Mouse (Mus musculus) neural tube, embryonic 13.5 days (tissue): ENCODE data around the gene Nr1i3. TPM values are rescaled to one million over a fixed set of nuclear protein-coding genes. Genes with fewer than 3 reads are reported as not detected.

Experiments used
- ATAC-seq: fragments of 200-750 bp; cut with Nextera tagmentation; 2 replicates; pipeline ENCODE4 v1.8.0; 2017; ENCODE audit warnings: low read depth, mild to moderate bottlenecking, moderate TSS enrichment, moderate library complexity
- H3K27ac ChIP-seq: fragments of 300-500 bp; sonication (generic); replicated peaks from 2 replicates; pipeline ENCODE4 v1.5.1; 2015; ENCODE audit warnings: moderate library complexity, mild to moderate bottlenecking, inconsistent platforms
- H3K27me3 ChIP-seq: fragments of 300-500 bp; sonication (generic); 2 replicates; pipeline ENCODE4 v1.6.1; 2015; ENCODE audit warnings: mild to moderate bottlenecking, inconsistent platforms
- H3K36me3 ChIP-seq: fragments of 300-500 bp; sonication (generic); 2 replicates; pipeline ENCODE4 v1.6.1; 2015; ENCODE audit warnings: mild to moderate bottlenecking, inconsistent platforms
- H3K4me1 ChIP-seq: fragments of 300-500 bp; sonication (generic); replicated peaks from 2 replicates; pipeline ENCODE4 v1.6.1; 2015; ENCODE audit warnings: inconsistent platforms
- H3K4me2 ChIP-seq: fragments of 300-500 bp; sonication (generic); 2 replicates; pipeline ENCODE4 v1.6.1; 2015; ENCODE audit warnings: inconsistent platforms, mild to moderate bottlenecking, moderate library complexity
- H3K4me3 ChIP-seq: fragments of 300-500 bp; sonication (generic); 2 replicates; pipeline ENCODE4 v1.5.1; 2015; ENCODE audit warnings: mild to moderate bottlenecking, inconsistent platforms
- H3K9ac ChIP-seq: fragments of 300-500 bp; sonication (generic); 2 replicates; pipeline ENCODE4 v1.6.1; 2015; ENCODE audit warnings: moderate library complexity, mild to moderate bottlenecking, inconsistent platforms
- H3K9me3 ChIP-seq: fragments of 300-500 bp; sonication (generic); 2 replicates; pipeline ENCODE4 v1.6.1; 2016; ENCODE audit warnings: inconsistent platforms
- WGBS: fragments of 180-500 bp; shearing (Covaris S2); methylation state at CpG from one replicate; pipeline ENCODE4 v1.1.7; 2015; 5-methylcytosine and 5-hydroxymethylcytosine counted together
- polyA plus RNA-seq: library from polyadenylated mRNA; unstranded; fragments of >200 nt; fragmentation: Nextera tagmentation; extraction: Ambion mirVana; gene quantifications from 2 replicates; pipeline ENCODE4 v1.2.1, GENCODE M21; 2015

The Nr1i3 gene
- polyA plus RNA-seq, 1 experiment from 2014 or later: 0.22 TPM

DNA sequence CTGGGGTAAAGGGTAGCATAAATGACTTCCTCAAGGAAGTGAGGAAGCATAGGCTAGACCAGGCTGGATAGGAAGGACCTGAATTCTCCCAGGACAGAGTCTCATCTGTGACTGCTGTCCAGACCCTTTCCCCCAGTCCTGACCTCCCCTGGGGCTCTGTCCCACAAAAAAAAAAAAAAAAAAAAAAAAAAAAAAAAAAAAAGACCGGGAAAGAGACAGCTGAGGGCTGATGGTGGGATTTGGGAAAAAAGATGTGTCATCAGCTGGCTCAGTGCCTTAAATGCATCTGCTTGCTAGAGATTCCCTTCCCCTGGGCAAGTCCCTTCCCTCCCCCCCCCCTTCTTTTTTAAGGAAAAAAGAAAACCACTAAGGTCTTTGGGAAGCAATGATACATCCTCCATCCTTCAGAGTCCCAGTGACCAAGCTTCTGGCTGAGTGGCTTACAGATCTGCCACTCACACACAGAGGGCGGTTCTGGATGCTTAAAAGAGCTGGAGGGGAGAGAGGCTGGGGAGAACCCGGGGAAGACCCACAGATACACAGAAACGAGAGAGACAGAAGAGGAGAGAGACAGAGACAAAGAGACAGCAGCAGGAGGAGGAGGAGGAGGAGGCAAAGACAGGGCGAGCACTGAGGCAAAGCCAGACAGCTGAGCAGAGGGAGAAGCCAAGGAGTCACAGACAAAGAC lies 36.3 kb downstream of the Nr1i3 start, which contains the start of gene Adamts4:
Adamts4 (plus strand) TSS at position 509 of the 688 bp plus-strand sequence.
- Histone ChIP-seq H3K27me3 (no peaks in the 10 kb centered on the region), H3K9me3 (no peaks in the 10 kb centered on the region), H3K4me1 (peaks cover 68% of the 10 kb centered on the region), H3K9ac (peak within 1 kb of the TSS; percentile 41), H3K36me3 (peaks cover 6% of the 10 kb centered on the region; the same call in 1 of the 2 replicates), H3K4me2 (peak within 1 kb of the TSS; percentile 53), H3K27ac (peak within 1 kb of the TSS; percentile 81), H3K4me3 (peak within 1 kb of the TSS; percentile 29)
- no peak for ATAC-seq
- WGBS: 17% methylated on average over 5 of the region's 5 CpGs

DNA sequence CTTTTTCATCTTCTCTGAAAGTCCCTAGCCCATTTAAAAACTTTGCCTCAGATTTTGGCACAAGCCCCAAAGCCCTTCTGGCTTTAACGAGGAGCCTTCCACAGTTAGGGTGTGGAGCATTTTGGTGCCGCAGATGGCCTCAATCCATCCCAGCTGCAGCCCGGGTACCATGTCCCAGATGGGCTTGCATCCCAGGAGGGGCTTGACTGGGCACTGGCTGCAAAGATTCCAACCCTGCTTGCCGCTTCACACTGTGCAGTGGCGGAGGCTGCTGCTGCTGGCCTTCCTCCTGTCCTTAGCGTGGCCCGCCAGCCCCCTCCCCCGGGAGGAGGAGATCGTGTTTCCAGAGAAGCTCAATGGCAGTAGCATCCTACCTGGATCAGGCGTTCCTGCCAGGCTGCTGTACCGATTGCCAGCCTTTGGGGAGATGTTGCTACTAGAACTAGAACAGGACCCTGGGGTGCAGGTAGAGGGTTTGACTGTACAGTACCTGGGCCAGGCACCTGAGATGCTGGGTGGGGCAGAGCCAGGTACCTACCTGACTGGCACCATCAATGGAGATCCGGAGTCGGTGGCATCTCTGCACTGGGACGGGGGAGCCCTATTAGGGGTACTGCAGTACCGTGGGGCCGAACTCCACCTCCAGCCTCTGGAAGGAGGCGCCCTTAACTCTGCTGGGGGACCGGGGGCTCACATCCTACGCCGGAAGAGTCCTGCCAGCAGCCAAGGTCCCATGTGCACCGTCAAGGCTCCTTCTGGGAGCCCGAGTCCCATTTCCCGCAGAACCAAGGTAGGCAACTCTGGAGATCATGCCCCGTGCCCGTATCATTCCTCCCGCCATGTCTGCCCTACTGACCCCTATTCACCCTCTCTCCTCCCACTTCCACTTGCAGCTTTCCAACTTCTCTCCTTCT lies 37.2 kb downstream of the Nr1i3 start, which contains the start of gene Ndufs2:
Ndufs2 (minus strand) TSS at position 709 of the 914 bp plus-strand sequence.
- H3K27ac ChIP-seq: peak within 1 kb of the TSS; percentile 77
- H3K36me3 ChIP-seq: no peaks in the 10 kb centered on the region
- peak within 1 kb of the TSS; percentile 29 for H3K4me3 ChIP-seq
- WGBS: 12% methylated on average over 26 of the region's 26 CpGs
- H3K9ac ChIP-seq: peak within 1 kb of the TSS; percentile 41
- ATAC-seq: peak; percentile 7; the same call in 1 of the 2 replicates
- H3K4me1 ChIP-seq: peaks cover 61% of the 10 kb centered on the region
- no peaks in the 10 kb centered on the region for H3K9me3 ChIP-seq
- peak within 1 kb of the TSS; percentile 53 for H3K4me2 ChIP-seq
- no peaks in the 10 kb centered on the region for H3K27me3 ChIP-seq

DNA sequence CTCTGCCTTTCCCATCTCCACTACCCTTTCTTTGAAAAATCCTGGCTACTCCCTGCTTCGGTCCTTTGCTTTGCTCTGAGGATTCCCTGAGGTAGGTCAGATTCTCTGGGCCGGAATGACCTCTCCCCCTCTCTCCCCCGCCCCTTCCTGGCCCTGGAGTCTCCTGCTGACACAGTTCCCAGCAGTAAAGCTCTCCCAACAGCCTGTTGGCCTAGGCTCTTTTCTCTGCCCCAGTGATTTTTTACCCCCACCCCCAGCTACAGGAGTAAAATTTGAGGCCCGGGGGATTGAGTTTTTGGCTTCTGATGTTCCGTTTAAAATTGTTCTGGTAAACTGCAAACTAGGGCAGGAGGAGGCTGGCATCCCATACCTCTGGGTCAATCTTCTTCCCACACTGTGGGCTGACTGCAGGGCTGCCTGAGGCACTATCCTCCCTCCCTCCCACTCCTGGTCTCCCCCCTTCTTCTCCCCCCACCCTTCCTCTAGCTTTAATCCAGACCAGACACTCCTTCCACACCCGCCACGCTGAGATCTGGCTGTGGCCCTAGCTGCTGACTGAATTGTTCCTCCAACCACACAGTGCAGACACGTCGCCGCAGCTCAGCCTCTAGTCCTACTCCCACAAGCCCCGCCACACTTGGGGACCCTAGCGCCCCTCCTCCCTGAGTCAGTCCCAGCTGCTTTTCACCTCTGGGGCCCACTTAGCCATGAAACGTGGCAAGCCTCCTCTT lies 38.0 kb downstream of the Nr1i3 start:
- WGBS: 2% methylated on average over 13 of the region's 13 CpGs
- peak overlapping the region; percentile 29 for H3K4me3 ChIP-seq
- peak overlapping the region; percentile 53 for H3K4me2 ChIP-seq
- no peaks in the 10 kb centered on the region for H3K9me3 ChIP-seq
- peak overlapping the region; percentile 41 for H3K9ac ChIP-seq
- H3K4me1 ChIP-seq: peaks cover 55% of the 10 kb centered on the region
- no peaks in the 10 kb centered on the region for H3K27me3 ChIP-seq
- no peaks in the 10 kb centered on the region for H3K36me3 ChIP-seq
- no peak for ATAC-seq
- H3K27ac ChIP-seq: peak overlapping the region; percentile 77

DNA sequence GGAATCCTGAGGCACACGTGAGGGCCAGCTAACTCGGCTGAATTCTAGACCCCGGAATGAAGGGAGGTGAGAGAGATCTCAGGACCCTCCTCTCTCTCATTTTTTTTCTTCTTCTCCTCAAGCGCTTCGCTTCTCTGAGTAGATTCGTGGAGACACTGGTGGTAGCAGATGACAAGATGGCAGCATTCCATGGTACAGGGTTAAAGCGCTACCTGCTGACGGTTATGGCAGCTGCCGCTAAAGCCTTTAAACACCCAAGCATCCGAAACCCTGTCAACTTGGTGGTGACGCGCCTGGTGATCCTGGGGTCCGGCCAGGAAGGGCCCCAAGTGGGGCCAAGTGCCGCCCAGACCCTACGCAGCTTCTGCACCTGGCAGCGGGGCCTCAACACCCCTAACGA lies 38.6 kb downstream of the Nr1i3 start:
- H3K36me3 ChIP-seq: no peaks in the 10 kb centered on the region
- no peak overlapping the region for H3K9ac ChIP-seq
- H3K4me3 ChIP-seq: no peak overlapping the region
- no peaks in the 10 kb centered on the region for H3K27me3 ChIP-seq
- no peaks in the 10 kb centered on the region for H3K9me3 ChIP-seq
- H3K4me1 ChIP-seq: peaks cover 53% of the 10 kb centered on the region
- WGBS: 58% methylated on average over 17 of the region's 17 CpGs
- peak overlapping the region; percentile 53 for H3K4me2 ChIP-seq
- peak overlapping the region; percentile 77; the same call in 1 of the 2 replicates for H3K27ac ChIP-seq
- ATAC-seq: no peak

DNA sequence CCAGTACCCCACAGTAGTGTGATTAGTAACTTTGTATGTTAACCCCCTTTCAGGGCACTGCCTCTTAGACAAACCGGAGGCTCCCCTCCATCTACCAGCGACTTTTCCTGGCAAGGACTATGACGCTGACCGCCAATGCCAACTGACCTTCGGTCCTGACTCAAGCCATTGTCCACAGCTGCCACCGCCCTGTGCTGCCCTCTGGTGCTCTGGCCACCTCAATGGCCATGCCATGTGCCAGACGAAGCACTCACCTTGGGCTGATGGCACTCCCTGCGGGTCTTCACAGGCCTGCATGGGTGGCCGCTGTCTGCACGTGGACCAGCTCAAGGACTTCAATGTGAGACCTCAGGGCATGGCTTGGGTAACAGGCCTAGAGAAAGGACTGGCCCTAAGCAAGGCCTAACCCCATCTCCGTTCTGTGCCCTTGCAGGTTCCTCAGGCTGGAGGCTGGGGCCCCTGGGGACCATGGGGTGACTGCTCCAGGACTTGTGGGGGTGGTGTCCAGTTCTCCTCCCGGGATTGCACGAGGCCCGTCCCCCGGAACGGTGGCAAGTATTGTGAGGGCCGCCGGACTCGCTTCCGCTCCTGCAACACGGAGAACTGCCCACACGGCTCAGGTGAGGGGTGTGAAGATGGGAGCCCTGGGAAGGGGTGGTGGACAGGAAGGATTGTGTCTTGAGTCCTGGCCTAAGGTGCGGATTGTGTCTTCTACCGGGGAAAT lies 42.5 kb downstream of the Nr1i3 start:
- no peak for ATAC-seq
- Histone ChIP-seq H3K9ac (no peak overlapping the region), H3K27me3 (no peaks in the 10 kb centered on the region), H3K4me1 (peaks cover 17% of the 10 kb centered on the region), H3K27ac (no peak overlapping the region), H3K4me3 (no peak overlapping the region), H3K36me3 (no peaks in the 10 kb centered on the region), H3K9me3 (no peaks in the 10 kb centered on the region), H3K4me2 (no peak overlapping the region)
- 91% methylated on average over 24 of the region's 24 CpGs for WGBS

DNA sequence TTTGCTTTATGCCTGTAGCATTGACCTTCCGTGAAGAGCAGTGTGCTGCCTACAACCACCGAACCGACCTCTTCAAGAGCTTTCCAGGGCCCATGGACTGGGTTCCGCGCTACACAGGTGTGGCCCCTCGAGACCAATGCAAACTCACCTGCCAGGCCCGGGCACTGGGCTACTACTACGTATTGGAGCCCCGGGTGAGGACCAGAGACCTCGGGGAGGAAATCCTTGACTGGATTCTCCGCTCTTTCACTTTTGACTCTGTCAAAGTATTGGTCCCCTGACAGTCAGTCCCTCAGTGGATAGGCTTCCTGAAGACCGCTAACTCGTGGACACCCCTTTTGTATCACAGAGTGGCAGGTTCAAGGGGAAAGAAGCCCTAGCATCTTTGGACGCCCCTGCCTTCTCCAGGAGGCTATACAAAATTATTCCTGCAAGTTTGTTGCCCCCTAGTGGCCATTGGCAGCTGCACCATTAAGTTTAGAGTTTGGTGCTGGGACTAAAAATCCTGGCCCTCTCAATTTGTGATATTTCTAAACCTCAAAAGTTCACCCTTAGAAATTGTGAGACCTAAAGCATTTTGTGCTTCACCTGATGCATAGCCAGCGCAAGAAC lies 43.3 kb downstream of the Nr1i3 start:
- H3K4me1 ChIP-seq: peaks cover 11% of the 10 kb centered on the region
- 63% methylated on average over 15 of the region's 15 CpGs for WGBS
- H3K27ac ChIP-seq: no peak overlapping the region
- no peak overlapping the region for H3K4me2 ChIP-seq
- H3K36me3 ChIP-seq: no peaks in the 10 kb centered on the region
- no peak for ATAC-seq
- no peaks in the 10 kb centered on the region for H3K9me3 ChIP-seq
- H3K9ac ChIP-seq: no peak overlapping the region
- H3K27me3 ChIP-seq: no peaks in the 10 kb centered on the region
- no peak overlapping the region for H3K4me3 ChIP-seq

DNA sequence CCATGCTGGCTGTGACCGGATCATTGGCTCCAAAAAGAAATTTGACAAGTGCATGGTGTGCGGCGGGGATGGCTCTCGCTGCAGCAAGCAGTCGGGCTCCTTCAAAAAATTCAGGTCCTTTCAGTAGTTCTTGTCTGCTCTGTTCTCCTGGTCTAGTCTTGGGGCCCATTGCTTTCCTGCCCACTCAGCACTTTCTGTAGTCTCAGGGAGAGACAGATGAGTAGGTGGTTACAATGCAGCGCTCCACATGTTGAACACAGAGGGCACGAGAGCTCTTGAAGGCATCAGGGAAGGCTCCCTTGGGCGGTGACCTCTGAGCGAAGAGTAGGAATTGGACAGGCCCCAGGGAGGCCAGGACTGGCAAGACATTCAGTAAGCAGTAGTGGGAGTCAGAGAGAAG lies 44.0 kb downstream of the Nr1i3 start:
- no peak overlapping the region for H3K4me2 ChIP-seq
- no peaks in the 10 kb centered on the region for H3K36me3 ChIP-seq
- no peak overlapping the region for H3K4me3 ChIP-seq
- H3K9ac ChIP-seq: no peak overlapping the region
- H3K4me1 ChIP-seq: peaks cover 12% of the 10 kb centered on the region
- no peak for ATAC-seq
- no peaks in the 10 kb centered on the region for H3K27me3 ChIP-seq
- whole genome bisulfite sequencing: 87% methylated on average over 9 of the region's 9 CpGs
- no peaks in the 10 kb centered on the region for H3K9me3 ChIP-seq
- H3K27ac ChIP-seq: no peak overlapping the region

DNA sequence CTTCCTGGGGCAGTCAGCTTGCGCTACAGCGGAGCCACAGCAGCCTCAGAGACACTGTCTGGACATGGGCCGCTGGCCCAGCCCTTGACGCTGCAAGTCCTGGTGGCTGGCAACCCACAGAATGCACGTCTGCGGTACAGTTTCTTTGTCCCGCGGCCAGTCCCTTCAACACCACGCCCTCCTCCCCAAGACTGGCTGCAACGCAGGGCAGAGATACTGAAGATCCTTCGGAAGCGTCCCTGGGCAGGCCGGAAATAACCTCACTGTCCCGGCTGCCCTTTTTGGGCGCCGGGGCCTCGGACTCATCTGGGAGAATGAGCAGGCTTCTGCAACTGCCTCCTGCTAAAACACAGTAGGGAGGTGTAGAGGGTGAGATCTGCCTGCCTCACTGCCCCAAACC lies 45.2 kb downstream of the Nr1i3 start:
- Histone ChIP-seq H3K27me3 (no peaks in the 10 kb centered on the region), H3K9ac (no peak overlapping the region), H3K36me3 (no peaks in the 10 kb centered on the region), H3K4me3 (no peak overlapping the region), H3K9me3 (no peaks in the 10 kb centered on the region), H3K4me1 (peaks cover 9% of the 10 kb centered on the region), H3K27ac (no peak overlapping the region), H3K4me2 (no peak overlapping the region)
- ATAC-seq: no peak
- 81% methylated on average over 17 of the region's 17 CpGs for WGBS

DNA sequence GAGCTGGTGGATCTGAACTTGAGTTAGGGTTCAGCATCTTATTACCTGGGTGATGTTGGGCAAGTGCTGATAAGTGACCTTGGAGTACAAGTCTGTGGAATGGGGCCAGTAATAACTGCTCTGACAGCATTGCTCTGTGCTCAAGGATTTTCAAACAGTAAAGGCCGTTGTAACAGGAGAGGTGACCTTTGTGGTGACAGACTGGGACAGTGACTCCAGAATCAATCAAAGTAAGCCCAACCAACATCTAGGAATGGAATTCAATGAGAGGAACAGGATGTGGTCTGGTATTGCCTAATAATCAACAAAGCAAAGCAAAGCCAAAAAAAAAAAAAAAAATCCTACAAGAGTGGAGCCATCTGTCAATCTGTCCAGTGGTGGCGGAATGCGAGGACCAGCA lies 46.5 kb downstream of the Nr1i3 start:
- ATAC-seq: no peak
- 73% methylated on average over 3 of the region's 3 CpGs for WGBS
- Histone ChIP-seq H3K27ac (no peak overlapping the region), H3K4me1 (peaks cover 9% of the 10 kb centered on the region), H3K36me3 (no peaks in the 10 kb centered on the region), H3K4me2 (no peak overlapping the region), H3K4me3 (no peak overlapping the region), H3K27me3 (no peaks in the 10 kb centered on the region), H3K9ac (no peak overlapping the region), H3K9me3 (no peaks in the 10 kb centered on the region)

DNA sequence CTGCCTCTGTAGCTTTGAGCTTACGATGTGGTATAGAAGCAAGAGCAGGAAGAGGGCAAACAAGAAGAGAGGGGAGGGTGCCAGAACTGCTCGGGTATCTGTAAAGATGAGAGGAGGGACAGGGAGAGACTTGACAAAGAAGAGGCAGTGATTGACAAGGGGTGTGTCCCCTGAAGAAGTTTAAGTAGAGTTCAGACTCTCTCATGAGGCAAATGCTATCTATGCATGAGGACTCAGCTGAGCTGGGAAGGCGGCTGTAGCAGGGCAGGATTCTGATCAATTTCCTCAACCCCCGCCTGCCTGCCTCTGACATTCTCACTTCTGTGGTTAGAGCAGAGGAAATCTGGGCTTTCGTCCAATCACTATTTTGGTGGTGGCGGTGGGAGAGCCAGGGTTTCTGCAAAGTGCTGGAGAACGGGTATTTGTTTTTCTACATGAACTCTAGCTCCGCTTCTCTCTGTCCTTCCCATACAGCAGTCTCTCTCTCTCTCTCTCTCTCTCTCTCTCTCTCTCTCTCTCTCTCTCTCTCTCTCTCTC lies 48.9 kb downstream of the Nr1i3 start:
- Histone ChIP-seq H3K27me3 (no peaks in the 10 kb centered on the region), H3K27ac (peak overlapping the region; percentile 87), H3K9ac (peak overlapping the region; percentile 62), H3K4me1 (peaks cover 9% of the 10 kb centered on the region), H3K9me3 (no peaks in the 10 kb centered on the region), H3K4me2 (peak overlapping the region; percentile 56), H3K36me3 (no peaks in the 10 kb centered on the region), H3K4me3 (peak overlapping the region; percentile 28)
- 4% methylated on average over 8 of the region's 8 CpGs for WGBS
- peak; percentile 64 for ATAC-seq

DNA sequence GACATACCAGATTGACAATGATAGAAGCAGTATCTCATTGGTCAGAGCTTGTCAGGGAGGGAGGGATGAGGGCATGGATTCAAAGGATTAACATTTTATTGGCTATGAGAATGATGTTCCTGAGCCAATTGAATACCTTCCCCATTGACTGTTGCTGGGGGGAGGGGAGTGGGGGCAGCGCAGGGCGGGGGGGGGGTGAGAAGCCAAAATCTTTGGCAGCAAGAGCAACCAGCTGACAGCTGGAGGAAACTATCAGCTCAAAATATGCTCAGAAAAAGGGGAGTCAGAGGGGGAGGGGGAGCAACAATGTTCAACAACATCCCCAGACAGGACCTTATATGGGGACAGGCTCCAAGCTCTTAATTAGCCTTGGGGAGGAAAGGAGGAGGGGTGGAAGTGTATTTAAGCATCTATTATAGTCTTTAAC lies 49.4 kb downstream of the Nr1i3 start:
- WGBS: 0% methylated on average over 2 of the region's 2 CpGs
- H3K4me1 ChIP-seq: peaks cover 9% of the 10 kb centered on the region

More for the DNA sequence above, 49.4 kb downstream of the Nr1i3 start:
- H3K9me3 ChIP-seq: no peaks in the 10 kb centered on the region
- peak; percentile 93 for ATAC-seq
- peak overlapping the region; percentile 56 for H3K4me2 ChIP-seq
- H3K27ac ChIP-seq: peak overlapping the region; percentile 87
- peak overlapping the region; percentile 28 for H3K4me3 ChIP-seq
- no peaks in the 10 kb centered on the region for H3K27me3 ChIP-seq
- H3K36me3 ChIP-seq: no peaks in the 10 kb centered on the region
- H3K9ac ChIP-seq: no peak overlapping the region
